Mouse (Mus musculus) forebrain, embryonic 11.5 days (tissue): ENCODE measurements around the gene Gm29776. TPM values are rescaled to one million over a fixed set of nuclear protein-coding genes. Genes with fewer than 3 reads are reported as not detected.
A peak's percentile ranks its signal among the peaks of the same experiment; 100 is the strongest.

Experiments
- ATAC-seq: fragments of 200-750 bp; cut with Nextera tagmentation; replicated peaks from 2 replicates; pipeline ENCODE4 v1.8.0; 2017; ENCODE audit warnings: moderate TSS enrichment; ENCODE audit not compliant: low FRiP score
- DNase-seq: peaks from one replicate; pipeline ENCODE4 v3.0.0-alpha.2; 2017; ENCODE audit warnings: low spot score
- H3K27ac ChIP-seq: fragments of 300-500 bp; sonication (generic); 2 replicates; pipeline ENCODE4 v1.5.1; 2014; ENCODE audit warnings: low read depth, low read length
- H3K27me3 ChIP-seq: fragments of 300-500 bp; sonication (generic); 2 replicates; pipeline ENCODE4 v1.6.1; 2014; ENCODE audit warnings: mild to moderate bottlenecking, low read length, mixed read lengths; ENCODE audit not compliant: control insufficient read depth, insufficient read depth
- H3K36me3 ChIP-seq: fragments of 300-500 bp; sonication (generic); 2 replicates; pipeline ENCODE4 v1.6.1; 2014; ENCODE audit warnings: mild to moderate bottlenecking, low read length, moderate library complexity, mixed read lengths; ENCODE audit not compliant: control insufficient read depth, insufficient read depth
- H3K4me1 ChIP-seq: fragments of 300-500 bp; sonication (generic); replicated peaks from 2 replicates; pipeline ENCODE4 v1.6.1; 2014; ENCODE audit warnings: low read length, mixed read lengths; ENCODE audit not compliant: control insufficient read depth, insufficient read depth
- H3K4me2 ChIP-seq: fragments of 300-500 bp; sonication (generic); 2 replicates; pipeline ENCODE4 v1.6.1; 2014; ENCODE audit warnings: low read depth, mild to moderate bottlenecking, low read length, moderate library complexity, mixed read lengths; ENCODE audit not compliant: severe bottlenecking
- H3K4me3 ChIP-seq: fragments of 300-500 bp; sonication (generic); 2 replicates; pipeline ENCODE4 v1.5.1; 2014; ENCODE audit warnings: low read depth, low read length
- H3K9ac ChIP-seq: fragments of 300-500 bp; sonication (generic); 2 replicates; pipeline ENCODE4 v1.6.1; 2014; ENCODE audit warnings: low read length
- H3K9me3 ChIP-seq: fragments of 300-500 bp; sonication (generic); 2 replicates; pipeline ENCODE4 v1.6.1; 2016; ENCODE audit warnings: low read length, mixed read lengths; ENCODE audit not compliant: control insufficient read depth
- WGBS: fragments of 180-500 bp; shearing (Covaris S2); extraction: QIAGEN DNeasy Blood & Tissue Kit; methylation state at CpG from one replicate; pipeline ENCODE4 v1.1.7; 2014; 5-methylcytosine and 5-hydroxymethylcytosine counted together
- polyA plus RNA-seq: library from polyadenylated mRNA; unstranded; fragments of >200 nt; fragmentation: Nextera tagmentation; extraction: Ambion mirVana; gene quantifications from 2 replicates; pipeline ENCODE4 v1.2.1, GENCODE M21; 2014

Gm29776 gene
- polyA plus RNA-seq, 1 experiment from 2014 or later: 0.17 TPM

DNA sequence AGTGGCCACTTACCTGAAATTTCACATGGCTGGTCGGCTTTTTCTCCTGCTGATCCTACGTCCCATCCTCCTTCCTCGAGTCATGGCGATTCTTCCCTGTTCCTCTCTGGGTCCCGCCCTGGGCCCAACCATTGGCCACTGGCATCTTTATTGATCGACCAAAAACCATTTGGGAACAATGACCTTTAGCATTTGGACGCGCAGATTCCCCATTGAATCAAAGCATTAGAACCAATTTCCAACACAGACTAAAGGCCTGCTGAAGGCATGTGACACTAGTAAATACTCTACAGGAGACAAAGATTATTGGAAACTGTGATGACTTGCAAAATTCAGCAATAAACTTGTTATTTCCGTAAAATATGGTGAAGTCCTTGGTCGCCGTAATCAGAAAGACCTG lies 21.4 kb upstream of the Gm29776 start:
- 91% methylated on average over 11 of the region's 11 CpGs for WGBS
- Histone ChIP-seq H3K4me2 (no peak overlapping the region), H3K4me1 (peaks cover under 1% of the 10 kb centered on the region; the same call in 1 of the 2 replicates), H3K27ac (no peak overlapping the region), H3K9ac (no peak overlapping the region), H3K9me3 (no peaks in the 10 kb centered on the region), H3K36me3 (no peaks in the 10 kb centered on the region), H3K4me3 (no peak overlapping the region), H3K27me3 (no peaks in the 10 kb centered on the region)
- ATAC-seq (no peak), DNase-seq (no peak)

DNA sequence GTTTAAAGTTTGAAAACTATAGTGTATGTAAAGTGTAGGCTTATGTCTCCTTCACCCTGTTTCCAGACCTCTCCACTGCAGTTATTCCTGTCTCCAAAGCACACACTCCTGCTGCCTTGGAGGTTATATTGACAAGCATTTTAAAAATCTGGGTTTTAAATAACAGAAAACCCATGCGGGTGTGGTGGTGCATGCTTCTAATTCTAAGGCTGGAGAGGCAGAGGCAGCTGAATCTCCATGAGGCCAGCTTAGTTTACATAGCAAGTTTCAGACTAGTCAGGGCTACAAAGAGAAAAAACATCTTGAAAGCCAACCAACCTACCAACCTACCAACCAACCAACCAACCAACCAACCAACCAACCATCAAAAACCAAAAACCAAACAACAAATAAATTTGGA lies 16.8 kb upstream of the Gm29776 start:
- Histone ChIP-seq H3K27me3 (no peaks in the 10 kb centered on the region), H3K9ac (no peak overlapping the region), H3K27ac (no peak overlapping the region), H3K36me3 (no peaks in the 10 kb centered on the region), H3K4me2 (no peak overlapping the region), H3K4me1 (peaks cover 5% of the 10 kb centered on the region; the same call in 1 of the 2 replicates), H3K4me3 (no peak overlapping the region), H3K9me3 (no peaks in the 10 kb centered on the region)
- DNase-seq (no peak), ATAC-seq (no peak)
- WGBS: 82% methylated on average over 1 of the region's 1 CpGs

DNA sequence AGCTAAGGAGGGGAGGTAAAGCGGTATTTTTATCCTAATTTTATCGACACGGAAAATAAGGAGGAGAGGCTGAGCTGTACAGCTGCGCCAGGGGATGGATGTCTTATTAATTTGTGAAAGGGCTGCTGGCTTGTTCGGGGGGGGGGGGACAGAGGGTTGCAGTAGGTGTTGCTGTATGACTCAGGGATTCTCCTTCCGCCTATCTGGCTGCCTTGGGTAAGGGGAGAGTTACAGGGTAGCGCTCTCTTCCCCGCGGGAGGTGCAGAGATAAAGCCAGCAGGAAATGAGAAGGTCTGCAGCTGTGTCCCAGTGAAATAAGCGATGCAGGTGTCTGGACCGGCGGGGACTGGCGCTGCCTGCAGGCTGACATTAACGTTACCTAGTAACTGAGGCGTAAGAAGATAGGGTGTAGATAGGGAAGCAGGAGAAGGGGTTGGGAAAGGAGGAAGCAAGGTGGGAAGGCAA lies 16.0 kb upstream of the Gm29776 start:
- DNase-seq (no peak), ATAC-seq (0 out of 2 replicates have a peak, but pooled peaks have one; percentile 56)
- H3K27ac ChIP-seq: no peak overlapping the region

DNA sequence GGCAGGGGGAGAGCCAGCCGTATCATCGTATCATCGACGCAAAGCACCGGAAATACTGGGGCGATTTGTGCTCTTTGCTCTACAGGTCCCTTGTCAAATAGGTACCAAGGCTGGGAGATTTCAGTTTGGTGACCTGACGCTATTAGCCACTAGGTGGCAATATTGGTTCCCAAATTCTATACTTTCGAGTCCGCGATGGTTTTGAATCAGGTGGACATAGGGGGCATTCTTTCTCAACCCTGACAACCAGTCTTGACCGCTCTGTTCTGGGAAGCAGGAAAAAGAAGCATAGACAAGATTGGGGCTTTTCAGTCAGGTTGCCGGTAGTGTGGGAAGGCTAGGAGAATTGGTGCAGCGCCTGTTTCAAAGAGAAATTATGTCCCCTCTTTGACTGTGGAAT lies 15.5 kb upstream of the Gm29776 start:
- DNase-seq (peak; percentile 81), ATAC-seq (0 out of 2 replicates have a peak, but pooled peaks have one; percentile 49)
- Histone ChIP-seq H3K9ac (peak overlapping the region; percentile 32; the same call in 1 of the 2 replicates), H3K4me1 (peaks cover 5% of the 10 kb centered on the region; the same call in 1 of the 2 replicates), H3K27ac (no peak overlapping the region), H3K9me3 (no peaks in the 10 kb centered on the region), H3K4me3 (peak overlapping the region; percentile 26), H3K27me3 (no peaks in the 10 kb centered on the region), H3K4me2 (peak overlapping the region; percentile 67), H3K36me3 (no peaks in the 10 kb centered on the region)
- WGBS: 2% methylated on average over 13 of the region's 13 CpGs

More for the DNA sequence above, 16.0 kb upstream of the Gm29776 start:
- H3K27me3 ChIP-seq: no peaks in the 10 kb centered on the region
- peak overlapping the region; percentile 26 for H3K4me3 ChIP-seq
- peak overlapping the region; percentile 67 for H3K4me2 ChIP-seq
- 4% methylated on average over 15 of the region's 15 CpGs for WGBS
- peak overlapping the region; percentile 32; the same call in 1 of the 2 replicates for H3K9ac ChIP-seq
- H3K4me1 ChIP-seq: peaks cover 5% of the 10 kb centered on the region; the same call in 1 of the 2 replicates
- H3K9me3 ChIP-seq: no peaks in the 10 kb centered on the region
- H3K36me3 ChIP-seq: no peaks in the 10 kb centered on the region

DNA sequence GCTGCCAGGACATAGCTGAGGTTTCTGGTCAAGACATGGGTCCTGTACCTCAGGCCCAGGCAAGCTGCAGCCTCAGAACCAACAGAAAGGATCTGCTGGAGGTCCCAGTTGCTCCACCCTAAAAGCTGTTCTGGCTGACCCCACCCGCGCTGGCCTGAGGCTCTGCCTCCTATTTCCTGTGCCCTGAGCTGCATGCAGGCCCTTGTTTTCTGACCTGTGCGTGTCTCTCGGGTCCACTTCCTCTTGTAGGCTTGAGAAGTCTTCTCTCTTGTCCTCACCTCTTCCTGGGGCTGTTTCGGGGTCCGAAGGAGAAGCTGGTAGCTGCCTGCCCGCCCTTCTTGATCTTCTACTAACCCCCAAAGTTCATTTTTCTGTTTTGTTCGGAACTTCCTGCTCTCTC lies 14.2 kb upstream of the Gm29776 start:
- ATAC-seq (no peak), DNase-seq (no peak)
- Histone ChIP-seq H3K4me1 (peaks cover 5% of the 10 kb centered on the region; the same call in 1 of the 2 replicates), H3K36me3 (no peaks in the 10 kb centered on the region), H3K9me3 (no peaks in the 10 kb centered on the region), H3K4me3 (no peak overlapping the region), H3K9ac (no peak overlapping the region), H3K4me2 (no peak overlapping the region), H3K27ac (no peak overlapping the region), H3K27me3 (no peaks in the 10 kb centered on the region)
- WGBS: 76% methylated on average over 8 of the region's 8 CpGs

DNA sequence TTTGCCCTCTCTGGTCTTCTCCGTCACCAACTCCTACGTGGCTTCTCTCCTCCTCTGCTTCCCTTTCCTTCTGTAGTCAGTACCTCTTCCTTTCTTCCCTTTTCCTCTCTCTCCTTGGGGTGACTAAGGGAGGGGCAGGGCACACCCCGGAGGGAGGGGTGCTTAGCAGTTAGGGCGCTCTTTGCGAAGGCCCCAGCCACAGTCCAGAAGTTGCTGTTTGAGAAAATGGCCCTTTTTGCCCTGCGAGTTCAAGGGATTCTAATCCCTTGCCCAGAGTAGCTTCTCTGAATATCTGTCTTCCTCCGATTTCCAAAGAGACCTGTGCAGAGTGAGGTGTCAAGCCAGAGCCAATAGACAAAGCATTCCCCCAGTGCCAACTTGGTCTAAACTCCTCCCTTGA lies 13.4 kb upstream of the Gm29776 start, which contains the start of gene Cebpe:
TSS of gene Cebpe (minus strand) at position 101 of the 400 bp plus-strand sequence.
- Histone ChIP-seq H3K9ac (no peak within 1 kb of the TSS), H3K4me3 (no peak within 1 kb of the TSS), H3K27ac (no peak within 1 kb of the TSS), H3K9me3 (no peaks in the 10 kb centered on the region), H3K36me3 (no peaks in the 10 kb centered on the region), H3K4me2 (no peak within 1 kb of the TSS), H3K27me3 (no peaks in the 10 kb centered on the region), H3K4me1 (peaks cover 5% of the 10 kb centered on the region; the same call in 1 of the 2 replicates)
- ATAC-seq: no peak
- 89% methylated on average over 7 of the region's 7 CpGs for WGBS
- no peak for DNase-seq

DNA sequence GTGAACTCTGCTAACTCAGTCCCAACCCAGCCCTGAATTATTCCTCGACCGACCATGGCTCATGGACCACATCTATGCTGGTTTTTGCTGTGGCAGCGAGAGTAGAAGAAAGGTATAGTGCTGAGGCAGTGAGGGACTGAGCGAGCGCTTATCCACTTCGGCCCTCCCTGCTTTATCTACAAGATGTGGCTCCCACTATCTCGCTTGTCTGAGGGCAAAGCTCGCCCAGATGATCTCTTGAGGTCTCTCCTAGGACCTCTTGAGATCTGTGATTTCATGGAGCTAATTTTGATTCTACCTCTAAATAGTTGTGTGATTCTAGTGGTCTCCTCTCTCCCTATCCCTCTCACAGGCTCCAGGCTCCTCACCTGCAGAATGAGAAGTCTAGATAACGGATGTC lies 10.4 kb upstream of the Gm29776 start:
- no peaks in the 10 kb centered on the region for H3K9me3 ChIP-seq
- DNase-seq: no peak
- no peak overlapping the region for H3K4me2 ChIP-seq
- no peaks in the 10 kb centered on the region for H3K27me3 ChIP-seq
- no peak overlapping the region for H3K27ac ChIP-seq
- no peak overlapping the region for H3K4me3 ChIP-seq
- no peaks in the 10 kb centered on the region for H3K36me3 ChIP-seq
- no peaks in the 10 kb centered on the region for H3K4me1 ChIP-seq
- WGBS: 84% methylated on average over 9 of the region's 9 CpGs
- no peak overlapping the region for H3K9ac ChIP-seq
- ATAC-seq: no peak

DNA sequence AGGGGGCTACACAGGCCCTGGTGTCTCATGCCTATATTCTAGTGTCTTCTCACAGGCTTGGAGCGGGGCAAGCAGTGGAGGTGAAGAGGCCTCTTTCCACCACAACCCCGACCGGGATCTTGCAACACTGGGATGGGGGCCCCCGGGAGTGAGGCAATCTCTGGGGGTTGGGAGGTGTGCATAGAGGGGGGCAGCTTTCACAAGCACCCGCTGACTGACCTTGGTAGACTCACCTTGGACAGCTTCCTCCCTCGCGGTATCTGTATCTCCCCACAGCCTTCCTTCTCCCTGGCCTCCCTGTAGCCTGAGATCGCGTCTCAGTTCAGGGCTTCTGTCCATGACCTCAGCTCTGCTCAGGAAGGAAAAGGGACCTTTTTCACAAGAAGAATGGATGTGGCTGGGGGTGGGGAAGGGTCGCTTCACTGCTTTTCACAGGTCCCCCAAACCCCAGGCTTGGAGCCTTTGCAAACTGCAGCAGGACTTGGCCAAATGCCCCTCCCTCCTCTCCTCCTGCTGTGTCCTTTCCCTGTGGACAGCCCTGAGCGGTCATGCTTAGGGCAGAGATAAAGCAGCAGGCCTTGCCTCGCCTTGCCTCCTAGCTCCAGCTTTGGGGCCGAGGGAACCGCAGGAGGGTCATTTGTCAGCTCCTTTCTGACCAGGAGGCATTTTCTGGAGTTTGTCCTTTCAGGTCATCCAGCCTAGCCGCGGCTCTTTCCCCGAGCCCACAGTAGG lies 8.1 kb upstream of the Gm29776 start:
- no peak for DNase-seq
- H3K27me3 ChIP-seq: no peaks in the 10 kb centered on the region
- no peak overlapping the region for H3K4me3 ChIP-seq
- no peak for ATAC-seq
- H3K4me1 ChIP-seq: no peaks in the 10 kb centered on the region
- H3K27ac ChIP-seq: no peak overlapping the region
- H3K9me3 ChIP-seq: no peaks in the 10 kb centered on the region
- H3K9ac ChIP-seq: no peak overlapping the region
- no peaks in the 10 kb centered on the region for H3K36me3 ChIP-seq
- no peak overlapping the region for H3K4me2 ChIP-seq
- 62% methylated on average over 17 of the region's 17 CpGs for WGBS
